Mouse (Mus musculus) c-Kit-positive CD71-positive TER-119-positive erythroid progenitor cells, embryonic 14.5 days (primary cell): ENCODE results near the gene Nudt3.
"Not testable (repeated sequence)": the region's sequence is repeated elsewhere in the genome, so short reads cannot be mapped to it uniquely, and the experiment has no call there.

ENCODE experiments used
- DNase-seq: peaks from one replicate; pipeline ENCODE4 v3.0.0-alpha.2; 2013; ENCODE audit warnings: low spot score

Nudt3 gene

DNA sequence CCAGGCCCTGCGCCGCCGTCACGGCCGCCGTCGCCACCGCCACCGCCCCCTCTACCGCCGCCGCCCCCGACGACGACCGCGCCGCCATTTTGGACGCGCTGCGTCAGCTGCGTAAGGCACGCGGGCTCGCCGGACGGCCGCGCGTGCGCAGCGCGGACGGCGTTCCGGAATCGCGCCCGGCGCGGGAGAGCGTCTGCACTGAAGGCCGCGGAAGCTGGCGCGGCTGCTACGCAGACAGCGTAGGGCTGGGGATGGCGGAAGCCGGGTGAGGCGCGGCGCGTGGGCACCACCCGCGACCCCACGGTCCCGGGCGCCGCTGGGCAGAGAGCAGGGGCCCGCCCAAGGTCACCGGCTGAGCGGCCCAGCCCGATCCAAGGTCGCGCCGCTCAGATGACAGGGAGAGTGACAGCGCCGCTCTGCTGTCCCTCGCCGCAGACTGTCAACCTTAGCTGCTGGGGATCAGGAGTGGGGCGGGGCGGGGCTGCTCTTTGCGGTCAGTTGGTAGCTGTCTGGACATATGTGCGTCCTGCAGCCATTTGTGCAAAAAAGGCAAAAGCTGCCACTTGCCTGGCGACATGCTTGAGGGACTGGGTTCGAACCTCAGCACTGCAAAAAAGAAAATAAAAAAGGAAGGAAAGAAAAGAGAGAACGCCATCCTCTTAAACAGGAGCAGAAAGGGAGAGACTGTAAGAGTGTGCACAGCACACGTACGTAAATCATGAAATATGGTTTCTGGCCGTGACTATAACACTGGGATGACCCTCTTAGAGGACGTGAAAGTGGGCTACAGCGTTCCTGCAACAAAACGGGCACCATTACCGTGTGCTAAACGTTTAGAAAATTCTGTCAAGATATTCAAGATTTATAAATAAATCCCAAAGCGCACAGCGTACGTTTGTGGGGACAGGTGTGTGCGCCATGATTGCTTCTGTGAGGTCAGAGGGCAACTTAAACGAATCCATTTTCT is at the start of gene Nudt3:
Nudt3 (minus strand) TSS at position 136 of the 967 bp plus-strand sequence.
- peak; percentile 79 for DNase-seq

DNA sequence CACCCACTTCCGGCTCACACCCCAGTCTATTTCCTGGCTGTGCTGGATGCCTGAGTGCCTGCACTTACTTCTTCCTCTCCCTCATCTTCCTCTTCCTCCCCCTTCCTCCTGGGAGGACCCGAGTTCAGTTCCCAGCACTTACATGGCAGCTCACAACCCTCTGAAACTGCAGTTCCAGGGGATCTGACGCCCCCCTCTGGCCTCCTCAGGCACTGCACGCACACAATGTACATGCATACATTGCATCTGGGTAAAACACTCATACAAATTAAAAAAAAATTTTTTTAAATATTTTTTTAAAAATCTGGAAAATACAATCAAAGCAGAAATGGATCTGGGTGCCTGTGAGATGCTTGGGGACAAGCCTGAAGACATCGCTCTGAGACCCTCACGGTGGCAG is 48.4 kb upstream of the Nudt3 start:
- DNase-seq, result no peak

DNA sequence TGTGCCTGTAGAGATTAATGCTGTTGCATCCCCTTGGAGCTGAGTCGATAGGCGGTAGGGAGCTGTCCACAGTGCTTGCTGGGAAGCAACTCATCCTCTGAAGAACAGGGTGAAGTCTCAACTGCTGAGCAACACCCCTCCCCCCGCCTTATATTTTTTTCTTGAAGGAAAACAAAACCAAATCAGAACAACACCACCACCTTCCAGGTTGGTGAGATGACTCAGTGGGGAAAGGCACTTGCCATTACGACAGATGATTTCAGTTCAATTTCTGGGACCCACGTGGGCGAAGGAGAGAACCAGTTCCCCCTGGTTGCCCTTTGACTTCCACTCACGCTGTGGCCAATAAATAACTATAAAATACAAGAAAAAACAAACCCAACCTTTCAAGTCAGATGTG is 35.5 kb upstream of the Nudt3 start:
- no peak for DNase-seq

DNA sequence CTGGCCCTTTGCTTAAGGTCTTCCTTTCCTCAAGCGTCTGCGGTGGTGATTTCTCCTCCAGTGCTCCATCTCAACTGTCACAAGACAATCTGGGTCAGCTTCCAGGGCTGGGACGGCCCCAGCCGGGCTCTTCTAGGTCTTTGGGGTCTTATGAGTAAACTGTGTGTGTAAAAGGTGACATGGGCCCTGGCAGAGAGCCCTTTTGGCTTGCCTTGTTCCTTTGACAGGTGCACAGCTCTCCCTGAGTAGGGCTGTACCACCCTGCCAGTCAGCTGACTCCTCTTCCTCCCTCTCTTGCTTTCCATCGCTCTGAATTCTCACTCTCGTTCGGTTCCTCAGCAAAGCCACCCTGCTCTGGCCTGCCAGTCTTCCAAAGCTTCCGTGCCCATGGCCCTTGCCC is 33.8 kb upstream of the Nudt3 start:
- DNase-seq, result no peak

DNA sequence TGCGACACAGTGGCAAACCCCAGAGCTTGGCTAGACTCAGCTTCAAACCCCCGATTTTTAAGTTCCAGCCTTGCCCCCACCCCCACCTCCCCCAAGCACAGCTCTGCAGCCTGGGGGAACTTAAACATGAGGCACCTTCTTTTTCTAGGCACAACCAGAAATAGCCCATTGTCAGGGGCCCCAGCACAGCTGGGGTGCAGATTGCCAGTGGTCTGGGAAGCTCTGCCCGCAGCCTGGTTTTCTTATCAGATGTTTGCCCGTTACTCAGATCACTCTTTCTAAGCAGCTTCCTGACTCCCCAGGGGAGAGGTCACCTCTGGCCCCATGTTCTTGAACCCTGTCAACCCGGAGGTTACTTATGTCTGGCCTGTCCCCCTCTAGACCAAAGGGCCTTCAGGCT is 33.1 kb upstream of the Nudt3 start:
- no peak for DNase-seq

DNA sequence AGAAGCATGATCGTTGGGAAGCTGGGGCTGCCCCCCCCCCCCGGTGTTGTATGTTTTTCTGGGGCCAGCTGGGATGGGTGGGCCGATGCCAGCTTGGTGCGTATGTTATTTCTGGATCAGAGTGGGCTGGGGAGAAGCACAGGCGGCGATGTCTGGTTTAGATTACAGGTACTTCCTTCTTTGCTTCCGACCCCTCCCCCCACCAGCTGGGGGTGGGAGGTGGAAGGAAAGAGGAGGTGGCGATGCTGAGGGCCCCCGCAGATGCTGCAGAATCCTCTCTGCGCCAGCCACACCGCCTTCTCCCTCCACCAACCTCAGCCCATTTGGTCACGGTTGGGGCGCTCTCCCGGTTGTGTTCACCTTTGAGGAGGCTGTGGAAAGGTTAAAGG is 32.7 kb upstream of the Nudt3 start:
- no peak for DNase-seq

DNA sequence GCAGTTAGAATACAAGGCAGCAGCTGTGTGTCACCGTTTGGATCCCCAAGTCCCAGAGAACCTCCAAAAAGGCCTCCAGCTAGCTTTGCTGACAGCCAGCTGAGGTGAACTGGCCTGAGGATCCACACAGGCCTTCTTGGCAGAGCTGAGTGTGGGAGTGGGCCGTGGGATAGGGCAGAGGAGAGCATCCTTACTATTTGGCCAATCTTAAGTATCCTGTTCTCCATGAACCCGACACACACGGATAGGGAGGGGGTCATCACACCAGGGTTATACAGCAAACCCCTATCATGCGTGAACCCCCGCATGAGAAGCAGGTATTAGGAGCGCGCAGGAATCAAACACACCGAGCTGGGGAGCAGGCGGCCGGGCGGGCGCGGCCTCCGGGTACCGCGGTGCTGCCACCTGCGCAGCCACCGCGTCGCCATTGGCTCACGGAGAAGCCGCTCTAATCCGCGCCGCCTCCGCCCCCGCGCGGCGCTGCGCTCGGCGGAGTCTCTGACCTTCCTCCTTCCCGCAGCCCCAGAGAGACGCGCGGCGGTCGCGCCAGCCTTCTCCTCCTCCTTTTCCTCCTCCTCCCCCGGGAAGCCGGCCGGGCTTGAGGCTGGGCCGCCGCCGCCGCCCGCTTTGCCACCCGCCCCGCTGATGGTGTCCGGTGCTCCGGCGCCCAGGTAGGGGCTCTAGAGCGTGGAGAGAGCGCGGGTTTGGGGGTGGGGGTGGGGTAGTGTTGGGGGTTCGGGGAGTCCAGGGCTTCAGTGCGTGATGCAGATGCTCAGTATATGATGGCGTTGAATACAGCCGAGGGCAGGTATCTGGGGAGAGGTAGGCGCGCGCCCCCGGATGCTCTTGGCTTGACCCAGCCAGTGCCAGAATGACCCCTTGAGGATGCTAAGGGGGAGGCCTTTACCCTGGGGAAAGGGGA is 32.1 kb upstream of the Nudt3 start, which contains the start of gene Pacsin1:
Pacsin1 (plus strand) TSS at position 421 of the 922 bp plus-strand sequence.
- DNase-seq, result no peak

DNA sequence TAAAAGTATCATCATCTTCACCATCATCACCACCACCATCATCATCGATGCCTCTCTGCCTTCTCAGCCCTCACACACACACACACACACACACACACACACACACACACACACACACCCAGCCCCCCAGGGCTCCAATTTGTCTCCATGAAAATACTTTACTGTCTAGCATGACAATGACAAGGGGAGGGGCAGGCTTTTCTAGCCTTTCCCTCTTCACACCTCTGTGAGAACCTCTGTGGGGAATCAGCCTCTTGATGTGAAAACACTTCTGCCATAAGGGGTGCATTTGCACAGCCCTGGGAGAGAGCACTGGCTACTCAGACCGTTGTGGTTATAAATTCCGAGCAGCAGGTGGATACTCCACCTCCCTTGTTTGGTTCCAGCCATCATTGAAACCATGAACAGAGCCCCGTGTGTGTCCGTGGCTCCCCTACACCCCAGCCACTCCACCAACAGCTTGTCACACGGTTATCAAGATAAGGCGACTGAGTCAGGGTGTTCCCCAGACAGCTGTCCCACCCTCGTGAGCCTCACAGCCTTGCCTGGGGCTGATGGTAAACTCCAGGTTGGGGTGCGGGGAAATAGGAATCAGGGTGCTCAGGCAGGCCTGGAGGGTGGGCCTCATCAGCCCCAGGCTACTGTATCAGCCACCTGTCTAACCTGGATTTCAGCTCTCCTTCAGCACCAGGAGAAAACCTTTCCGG is 30.1 kb upstream of the Nudt3 start:
- DNase-seq, result no peak

DNA sequence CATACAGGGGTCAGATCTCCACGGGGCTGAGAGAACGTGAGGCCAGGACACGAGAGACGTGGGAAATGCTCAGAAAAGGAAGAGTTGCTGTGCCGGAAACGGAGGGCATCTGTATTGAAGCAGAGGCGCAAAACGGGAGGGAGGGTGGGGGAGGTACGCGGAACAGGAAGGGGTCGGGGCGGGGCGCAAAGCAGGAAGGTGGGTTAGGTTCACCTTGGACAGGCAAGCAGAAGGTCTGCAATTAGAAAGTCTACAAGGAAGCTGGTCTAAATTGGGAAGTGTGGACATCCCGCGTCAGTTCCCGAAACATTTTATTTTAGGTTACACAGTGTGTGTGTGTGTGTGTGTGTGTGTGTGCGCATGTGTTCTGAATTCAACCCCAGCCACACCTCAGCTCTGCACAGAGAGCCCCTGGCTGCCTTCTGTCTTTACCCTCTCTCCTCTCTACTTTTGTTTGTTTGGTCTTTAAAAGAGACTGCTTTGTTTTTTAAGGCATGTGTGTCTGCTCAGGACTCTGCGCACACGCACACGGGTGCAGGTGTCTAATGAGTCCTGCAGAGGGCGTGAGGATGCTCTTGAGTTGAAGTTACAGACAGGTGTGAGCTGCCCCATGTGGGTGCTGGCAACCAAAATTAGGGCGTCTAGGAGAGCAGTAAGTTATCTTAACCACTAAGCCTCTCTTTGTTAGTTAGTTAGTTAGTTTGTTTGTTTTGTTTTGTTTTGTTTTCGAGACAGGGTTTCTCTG is 28.9 kb upstream of the Nudt3 start:
- no peak for DNase-seq

DNA sequence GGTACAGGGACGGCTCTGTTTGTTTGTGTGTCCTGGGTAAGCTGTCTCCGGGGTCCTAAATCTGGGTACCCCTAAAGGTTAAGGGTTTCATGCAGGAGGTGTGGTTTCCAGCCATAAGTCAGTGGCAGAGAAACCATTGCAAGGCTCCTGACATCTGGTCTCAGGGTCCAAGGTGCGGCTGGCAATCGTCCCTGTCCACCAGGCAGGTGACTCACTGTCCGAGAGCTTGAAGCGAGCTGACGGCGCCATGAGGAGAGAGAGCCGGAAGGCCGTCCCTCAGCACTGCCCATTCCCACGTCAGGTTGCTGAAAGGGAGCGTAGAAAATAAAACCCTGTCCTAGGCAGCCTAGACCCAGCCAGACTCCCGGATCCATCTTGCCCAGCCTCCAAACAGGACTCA is 27.3 kb upstream of the Nudt3 start:
- no peak for DNase-seq

DNA sequence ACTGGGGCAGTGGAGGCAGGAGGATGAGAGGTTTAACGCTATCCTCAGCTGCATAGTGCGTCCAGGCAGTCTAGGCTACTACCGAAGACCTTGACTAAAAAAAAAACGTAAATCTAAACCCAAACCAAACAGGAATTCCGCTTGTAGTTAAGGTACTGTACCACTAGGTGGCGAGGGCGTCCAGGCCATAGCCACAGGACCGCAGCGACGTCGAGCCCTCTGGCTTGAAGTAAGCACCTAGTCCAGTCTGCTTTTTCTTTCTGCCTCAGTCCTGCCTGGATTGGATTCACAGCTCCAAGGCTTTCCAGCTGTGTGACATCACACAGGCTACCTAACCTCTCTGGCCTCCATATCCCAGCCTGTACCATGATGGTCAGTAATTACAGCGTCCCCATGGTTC is 26.9 kb upstream of the Nudt3 start:
- peak; percentile 66 for DNase-seq

DNA sequence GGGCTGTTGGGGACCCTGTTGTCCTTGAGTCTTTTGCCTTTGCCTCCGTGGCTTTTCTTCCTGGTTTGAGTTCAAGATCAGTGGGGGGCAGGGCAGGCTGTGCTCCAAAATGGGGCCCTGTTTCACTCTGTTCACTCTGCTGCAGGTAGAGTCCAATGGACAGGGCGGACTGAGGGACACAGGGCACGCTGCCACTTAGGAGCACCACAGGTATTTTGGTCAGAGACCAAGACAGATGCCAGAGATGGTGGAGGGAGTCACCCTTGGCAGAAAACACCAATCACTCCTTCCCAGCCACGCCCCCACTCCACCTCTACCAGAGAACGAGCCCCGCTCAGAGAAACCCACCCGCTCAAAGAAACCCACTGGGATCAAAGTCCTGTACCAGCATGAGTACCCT is 22.5 kb upstream of the Nudt3 start:
- DNase-seq, result no peak

DNA sequence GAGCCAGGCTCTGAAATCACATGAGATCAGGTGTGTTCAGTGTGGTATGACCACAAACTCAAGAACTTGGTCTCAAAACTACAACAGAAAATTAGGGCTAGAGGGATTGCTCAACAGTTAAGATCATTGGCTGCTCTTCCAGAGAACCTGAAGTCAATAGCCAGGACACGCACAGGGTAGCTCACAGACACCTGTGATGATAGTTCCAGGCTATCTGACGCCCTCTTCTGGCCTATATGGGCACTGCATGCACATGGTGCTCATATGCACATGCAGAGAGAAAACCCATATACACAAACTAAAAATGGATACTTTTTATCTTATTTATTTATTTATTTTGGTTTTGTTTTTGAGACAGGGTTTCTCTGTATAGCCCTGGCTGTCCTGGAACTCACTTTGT is 21.3 kb upstream of the Nudt3 start:
- DNase-seq, result no peak

DNA sequence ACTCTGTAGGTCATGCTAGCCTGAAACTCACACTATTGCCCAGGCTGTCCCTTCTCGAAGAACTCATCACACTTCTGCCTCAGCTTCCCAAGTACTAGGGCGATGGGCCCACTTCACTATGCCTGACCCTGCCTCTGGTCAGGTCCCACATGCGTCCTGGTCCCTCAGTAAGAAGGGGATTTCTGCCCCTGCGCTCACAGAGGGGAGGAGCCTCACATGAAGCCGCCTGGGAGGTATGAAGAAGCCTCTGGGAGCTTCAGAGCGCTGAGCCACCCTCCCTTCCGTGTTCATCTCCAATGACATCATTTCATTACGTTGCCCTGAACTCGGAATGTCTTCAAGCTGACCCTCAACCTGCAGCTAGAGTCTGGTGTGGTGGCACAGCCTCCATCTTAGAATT is 20.5 kb upstream of the Nudt3 start:
- no peak for DNase-seq

DNA sequence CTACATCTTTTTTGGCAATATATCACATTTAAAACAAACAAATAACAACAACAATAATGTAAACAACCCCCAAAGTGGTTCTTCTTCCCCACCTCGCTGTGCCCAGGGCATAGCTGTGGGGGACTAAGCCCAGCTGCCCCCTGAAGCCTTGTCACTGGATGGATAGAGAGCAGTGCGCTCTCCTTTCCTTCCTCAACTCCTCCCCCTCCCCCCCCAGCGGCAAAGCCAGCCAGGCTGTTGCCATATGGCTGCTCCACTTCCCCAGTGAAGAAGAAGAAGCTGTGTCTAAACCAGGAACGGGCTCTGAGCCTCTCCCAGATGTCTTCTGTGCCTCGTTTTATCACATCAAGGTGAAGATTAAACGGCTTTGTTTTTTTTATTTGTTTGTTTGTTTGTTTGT is 19.8 kb upstream of the Nudt3 start:
- DNase-seq, result no peak

DNA sequence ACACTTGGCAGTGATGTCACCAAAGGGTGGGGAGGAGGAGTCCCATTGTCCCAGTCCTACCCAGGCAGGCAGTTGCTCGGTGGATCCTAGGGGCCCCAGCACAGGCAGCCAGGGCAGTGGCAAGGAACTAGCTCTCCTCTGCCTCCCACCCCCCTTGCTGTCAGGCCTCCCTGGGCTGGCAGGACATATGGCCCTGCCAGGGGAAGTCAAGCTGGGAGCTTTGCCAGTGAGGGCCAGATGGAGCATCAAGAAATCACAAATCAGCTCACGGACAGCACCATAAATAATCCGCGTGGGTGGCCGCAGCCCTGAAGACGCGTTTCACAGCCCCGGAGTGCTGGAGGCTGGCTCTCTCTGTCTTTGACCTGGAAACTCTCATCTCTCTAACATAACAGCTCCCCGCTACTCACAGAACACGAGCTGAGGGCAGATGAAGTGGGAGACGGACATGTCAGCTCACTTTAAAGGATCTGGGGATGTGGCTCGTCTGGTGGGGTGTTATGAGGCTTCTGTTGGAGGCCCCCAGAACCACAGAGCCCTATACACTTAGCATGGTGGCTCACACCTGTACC is 19.3 kb upstream of the Nudt3 start:
- DNase-seq, result no peak

DNA sequence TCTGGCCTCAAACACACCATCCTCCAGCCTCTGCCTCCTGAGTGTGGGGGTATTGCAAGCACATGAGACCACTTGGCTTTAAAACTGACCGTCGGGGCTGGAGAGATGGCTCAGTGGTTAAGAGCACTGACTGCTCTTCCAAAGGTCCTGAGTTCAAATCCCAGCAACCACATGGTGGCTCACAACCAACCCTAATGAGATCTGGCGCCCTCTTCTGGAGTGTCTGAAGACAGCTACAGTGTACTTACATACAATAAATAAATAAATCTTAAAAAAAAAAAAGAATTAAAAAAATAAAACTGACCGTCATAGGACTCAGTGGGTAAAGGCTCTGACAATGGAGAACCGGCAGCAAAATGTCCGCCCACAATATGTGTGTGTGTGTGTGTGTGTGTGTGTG is 16.6 kb upstream of the Nudt3 start:
- not testable (repeated sequence) for DNase-seq

DNA sequence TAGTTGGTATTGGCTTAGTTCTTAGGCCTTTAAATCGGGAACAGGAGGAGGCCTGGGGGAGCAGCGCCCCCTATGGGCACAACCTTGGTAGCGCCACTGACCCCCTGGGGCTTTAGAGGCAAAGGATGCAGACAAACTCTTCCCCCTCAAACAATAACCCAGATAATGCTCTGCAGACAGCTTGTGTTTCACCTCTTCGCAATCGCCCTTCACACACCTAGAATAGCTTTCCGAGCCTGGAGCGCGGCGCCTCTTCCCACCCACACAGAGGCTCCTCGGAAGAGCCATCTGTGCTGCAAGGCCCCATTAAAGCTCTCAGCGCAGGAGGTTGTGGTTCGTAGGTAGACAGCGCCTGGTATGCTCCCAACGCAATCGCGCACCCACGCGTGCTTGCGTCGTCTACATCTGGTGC is 15.6 kb upstream of the Nudt3 start:
- no peak for DNase-seq

DNA sequence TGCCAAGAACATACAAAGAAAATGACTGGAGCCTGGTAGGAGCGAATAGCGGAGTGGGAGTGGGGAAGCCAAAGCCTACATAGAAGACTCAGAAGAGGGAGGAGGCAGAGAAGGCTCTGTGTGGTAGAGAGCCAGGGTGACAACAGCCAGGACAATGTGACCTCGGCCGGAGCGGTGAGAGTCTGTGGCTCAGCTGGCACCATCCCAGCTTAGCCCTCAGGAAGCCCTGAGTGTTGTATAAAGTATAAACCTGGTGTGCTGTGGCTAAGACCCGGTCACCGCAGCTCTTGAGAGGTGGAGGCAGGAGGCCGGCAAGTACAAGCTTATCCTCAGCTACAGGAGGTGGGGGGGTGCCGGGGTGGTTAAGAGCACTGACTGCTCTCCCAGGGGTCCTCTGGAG is 14.0 kb upstream of the Nudt3 start:
- no peak for DNase-seq

DNA sequence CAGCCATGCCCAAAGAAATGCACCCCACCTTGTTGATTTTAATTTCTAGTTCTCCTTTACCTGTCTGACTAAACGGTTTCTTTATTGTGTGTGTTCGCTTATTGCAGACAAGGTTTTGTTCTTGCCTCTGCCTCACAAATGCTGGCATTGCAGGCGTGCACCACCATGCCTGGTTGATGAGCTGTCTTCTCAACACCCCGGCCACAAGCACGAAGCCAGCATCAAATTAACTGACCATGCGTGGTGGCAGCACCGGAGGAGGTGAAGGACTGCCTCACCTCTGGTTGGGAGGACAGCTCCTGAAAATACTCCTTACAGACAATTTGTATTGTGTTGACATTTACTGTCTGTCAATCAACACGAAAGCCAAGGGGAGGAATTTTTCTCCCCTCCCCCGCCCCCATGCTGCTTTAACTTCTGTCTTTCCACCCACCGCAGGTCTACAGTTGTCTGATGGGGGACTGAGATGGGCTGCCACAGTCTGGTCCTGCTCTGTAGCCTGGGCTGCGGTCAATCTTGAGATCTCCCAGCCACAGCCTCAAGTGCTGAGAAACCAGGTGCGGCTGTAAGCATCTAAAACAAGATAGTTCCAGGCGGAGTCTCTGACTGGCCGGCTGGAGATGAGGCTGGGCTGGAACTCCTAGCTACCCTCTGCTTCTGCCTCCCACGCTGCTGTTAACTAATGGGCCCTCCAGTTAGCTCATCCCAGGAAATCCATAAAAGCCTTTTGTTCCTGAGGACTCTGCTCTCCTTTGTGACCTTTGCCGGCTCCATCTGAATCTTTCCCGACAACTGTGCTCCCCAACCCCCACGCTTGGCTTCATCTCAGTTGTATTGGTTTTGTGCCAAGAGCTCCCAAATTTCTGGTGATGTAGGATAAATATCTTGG is 13.1 kb upstream of the Nudt3 start, which contains the start of gene Rps10:
Rps10 (minus strand) TSS at position 538 of the 889 bp plus-strand sequence.
- no peak for DNase-seq
